Mouse (Mus musculus) lung, embryonic 15.5 days (tissue): ENCODE measurements around the gene Epb41l4b. TPM values are rescaled to one million over a fixed set of nuclear protein-coding genes. Genes with fewer than 3 reads are reported as not detected.

ENCODE experiments used
- ATAC-seq: fragments of 200-750 bp; cut with Nextera tagmentation; 2 replicates; pipeline ENCODE4 v1.8.0; 2017; ENCODE audit warnings: moderate number of reproducible peaks, borderline replicate concordance; ENCODE audit not compliant: low FRiP score, low TSS enrichment; ENCODE audit errors: extremely low read depth
- H3K27ac ChIP-seq: fragments of 300-500 bp; sonication (generic); 2 replicates; pipeline ENCODE4 v1.5.1; 2015; ENCODE audit warnings: moderate library complexity, mild to moderate bottlenecking, inconsistent platforms
- H3K27me3 ChIP-seq: fragments of 300-500 bp; sonication (generic); 2 replicates; pipeline ENCODE4 v1.6.1; 2015; ENCODE audit warnings: inconsistent platforms
- H3K36me3 ChIP-seq: fragments of 300-500 bp; sonication (generic); 2 replicates; pipeline ENCODE4 v1.6.1; 2015; ENCODE audit warnings: inconsistent platforms
- H3K4me1 ChIP-seq: fragments of 300-500 bp; sonication (generic); 2 replicates; pipeline ENCODE4 v1.6.1; 2015; ENCODE audit warnings: inconsistent platforms
- H3K4me2 ChIP-seq: fragments of 300-500 bp; sonication (generic); 2 replicates; pipeline ENCODE4 v1.6.1; 2015; ENCODE audit warnings: inconsistent platforms, mild to moderate bottlenecking, moderate library complexity
- H3K4me3 ChIP-seq: fragments of 300-500 bp; sonication (generic); 2 replicates; pipeline ENCODE4 v1.5.1; 2015; ENCODE audit warnings: mild to moderate bottlenecking, inconsistent platforms
- H3K9ac ChIP-seq: fragments of 300-500 bp; sonication (generic); 2 replicates; pipeline ENCODE4 v1.6.1; 2015; ENCODE audit warnings: inconsistent platforms
- H3K9me3 ChIP-seq: fragments of 300-500 bp; sonication (generic); 2 replicates; pipeline ENCODE4 v1.6.1; 2016; ENCODE audit warnings: inconsistent platforms
- WGBS: fragments of 180-500 bp; shearing (Covaris S2); methylation state at CpG from one replicate; pipeline ENCODE4 v1.1.7; 2015; 5-methylcytosine and 5-hydroxymethylcytosine counted together
- polyA plus RNA-seq: library from polyadenylated mRNA; unstranded; fragments of >200 nt; fragmentation: Nextera tagmentation; extraction: Ambion mirVana; gene quantifications from 2 replicates; pipeline ENCODE4 v1.2.1, GENCODE M21; 2015

Epb41l4b gene
- polyA plus RNA-seq, 1 experiment from 2014 or later = 1.4 TPM

GRCm38 (mm10) chr4:56946180-56946579 is 197.1 kb downstream of the Epb41l4b start:
- H3K4me2 ChIP-seq = peak overlapping the region; percentile 75
- peaks cover 41% of the 10 kb centered on the region for H3K4me1 ChIP-seq
- H3K27me3 ChIP-seq = no peaks in the 10 kb centered on the region
- no peak for ATAC-seq
- H3K4me3 ChIP-seq = peak overlapping the region; percentile 78
- H3K9me3 ChIP-seq = no peaks in the 10 kb centered on the region
- peak overlapping the region; percentile 88; the same call in 1 of the 2 replicates for H3K27ac ChIP-seq
- H3K9ac ChIP-seq = peak overlapping the region; percentile 82
- WGBS = under 1% methylated on average over 14 of the region's 14 CpGs
- no peaks in the 10 kb centered on the region for H3K36me3 ChIP-seq

- no peaks in the 10 kb centered on the region for H3K9me3 ChIP-seq
- H3K27ac ChIP-seq = no peak overlapping the region
- 0 out of 2 replicates have a peak overlapping the region, but pooled peaks have one; percentile 21 for H3K4me2 ChIP-seq
- H3K4me1 ChIP-seq = peaks cover 53% of the 10 kb centered on the region
- H3K9ac ChIP-seq = no peak overlapping the region
- no peaks in the 10 kb centered on the region for H3K27me3 ChIP-seq
- ATAC-seq = no peak
- H3K4me3 ChIP-seq = no peak overlapping the region
- WGBS = 51% methylated on average over 4 of the region's 4 CpGs
- H3K36me3 ChIP-seq = no peaks in the 10 kb centered on the region
Measured at GRCm38 (mm10) chr4:56944286-56944685, 199.0 kb downstream of the Epb41l4b start.

- Histone ChIP-seq H3K4me1 (peaks cover 55% of the 10 kb centered on the region), H3K27ac (no peak overlapping the region), H3K4me2 (peak overlapping the region; percentile 21), H3K36me3 (no peaks in the 10 kb centered on the region), H3K4me3 (no peak overlapping the region), H3K9ac (no peak overlapping the region), H3K9me3 (no peaks in the 10 kb centered on the region), H3K27me3 (no peaks in the 10 kb centered on the region)
- WGBS = 67% methylated on average over 1 of the region's 1 CpGs
- no peak for ATAC-seq
Measured at GRCm38 (mm10) chr4:56943258-56943657, 200.0 kb downstream of the Epb41l4b start.

- no peaks in the 10 kb centered on the region for H3K9me3 ChIP-seq
- peaks cover 54% of the 10 kb centered on the region for H3K4me1 ChIP-seq
- 0 out of 2 replicates have a peak overlapping the region, but pooled peaks have one; percentile 22 for H3K27ac ChIP-seq
- no peak overlapping the region for H3K4me3 ChIP-seq
- H3K4me2 ChIP-seq = no peak overlapping the region
- 59% methylated on average over 1 of the region's 1 CpGs for WGBS
- ATAC-seq = no peak
- no peaks in the 10 kb centered on the region for H3K27me3 ChIP-seq
- no peak overlapping the region for H3K9ac ChIP-seq
- no peaks in the 10 kb centered on the region for H3K36me3 ChIP-seq
Measured at GRCm38 (mm10) chr4:56942567-56942966, 200.7 kb downstream of the Epb41l4b start.

Other genes starting within 250 kb of the Epb41l4b start
- gene Tmem245, start 196.0 kb downstream of the Epb41l4b start, polyA plus RNA-seq = 10.8 and 12.3 TPM in 2 replicates
- gene Frrs1l, start 153.0 kb downstream of the Epb41l4b start, polyA plus RNA-seq = 2.2 TPM in 2 replicates
- 4.5 and 4.6 TPM in 2 replicates for gene Ptpn3, start 158.4 kb upstream of the Epb41l4b start, polyA plus RNA-seq